Mouse (Mus musculus) right cerebral cortex, adult 2 months (tissue): ENCODE data around the gene Cfap45.

Experiments
- DNase-seq, 2 experiments: peaks; one replicate each; pipeline ENCODE4 v3.0.0; 2021 to 2022; ENCODE audit warnings: low spot score in 2 of 2

The Cfap45 gene

GRCm38 (mm10) chr1:172562641-172563464 lies 42.3 kb downstream of the Cfap45 start:
- DNase-seq, result peak; percentile 53 to 65

GRCm38 (mm10) chr1:172563465-172563828 lies 42.8 kb downstream of the Cfap45 start:
- DNase-seq, result no peak

GRCm38 (mm10) chr1:172566131-172566530 lies 45.5 kb downstream of the Cfap45 start:
- no peak for DNase-seq

GRCm38 (mm10) chr1:172567758-172568157 lies 47.2 kb downstream of the Cfap45 start:
- DNase-seq, result no peak

- DNase-seq, result no peak
Observed at GRCm38 (mm10) chr1:172580116-172580515, 59.5 kb downstream of the Cfap45 start.

GRCm38 (mm10) chr1:172582436-172582835 lies 61.8 kb downstream of the Cfap45 start:
- no peak for DNase-seq

- no peak for DNase-seq
Observed at GRCm38 (mm10) chr1:172584271-172584670, 63.7 kb downstream of the Cfap45 start.

- DNase-seq, result no peak
Observed at GRCm38 (mm10) chr1:172585026-172585425, 64.4 kb downstream of the Cfap45 start.

- DNase-seq, result no peak
Observed at GRCm38 (mm10) chr1:172585612-172586567, 65.3 kb downstream of the Cfap45 start.

GRCm38 (mm10) chr1:172590385-172590784 lies 69.8 kb downstream of the Cfap45 start, which contains the start of gene Slamf8:
Gene Slamf8, minus strand, starts transcription at chr1:172590568.
- DNase-seq, result peak in 1 of 2 experiments; percentile 25

GRCm38 (mm10) chr1:172593321-172593720 lies 72.7 kb downstream of the Cfap45 start:
- DNase-seq, result no peak

- no peak for DNase-seq
Observed at GRCm38 (mm10) chr1:172593956-172594355, 73.4 kb downstream of the Cfap45 start.

- peak; percentile 48 to 50 for DNase-seq
Observed at GRCm38 (mm10) chr1:172594495-172594894, 73.9 kb downstream of the Cfap45 start.
